Mouse (Mus musculus) skeletal muscle tissue, adult 2 months (tissue): ENCODE measurements around the gene Cst7.
"Not testable (repeated sequence)": the region's sequence is repeated elsewhere in the genome, so short reads cannot be mapped to it uniquely, and the experiment has no call there.

Experiments
- DNase-seq: peaks from one replicate; pipeline ENCODE4 v3.0.0-alpha.2; 2012; ENCODE audit warnings: low read depth, low spot score

Gene Cst7

DNA sequence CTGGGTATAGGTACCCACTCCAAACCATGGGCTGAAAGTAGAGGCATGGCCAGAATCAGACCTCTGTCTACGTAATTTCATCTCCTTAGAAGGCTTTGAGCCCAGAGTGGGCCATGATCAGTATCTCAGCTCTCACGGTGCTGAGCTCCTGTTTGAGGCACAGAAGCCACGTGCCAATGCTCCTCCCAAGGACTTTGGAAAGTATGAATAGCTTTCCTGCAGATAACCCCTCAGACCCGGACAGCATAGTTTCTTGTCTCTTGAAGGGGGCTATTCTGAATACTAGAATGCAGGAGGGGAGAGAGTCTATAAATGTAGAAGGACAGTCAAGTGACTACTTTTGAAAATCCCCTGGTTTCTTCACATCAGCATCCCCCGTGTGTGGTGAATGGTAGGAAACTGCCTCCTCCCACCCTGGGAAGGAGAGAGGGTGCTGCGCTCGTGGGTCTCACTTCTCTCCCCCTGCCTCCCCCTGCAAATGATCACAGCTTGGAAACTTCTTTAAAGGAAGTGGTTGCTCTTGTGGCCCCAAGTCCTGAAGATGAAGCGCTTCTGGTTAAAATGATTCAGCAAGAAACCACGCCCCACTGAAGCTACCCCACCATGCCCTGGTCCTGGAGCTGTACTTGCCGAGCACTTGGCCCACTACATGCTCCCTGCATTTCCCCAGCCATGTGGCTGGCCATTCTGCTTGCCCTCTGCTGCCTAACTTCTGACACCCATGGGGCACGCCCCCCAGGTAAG lies at the start of gene Cst7:
Gene Cst7, plus strand, starts transcription at position 569 of the 744 bp plus-strand sequence.
- no peak for DNase-seq

DNA sequence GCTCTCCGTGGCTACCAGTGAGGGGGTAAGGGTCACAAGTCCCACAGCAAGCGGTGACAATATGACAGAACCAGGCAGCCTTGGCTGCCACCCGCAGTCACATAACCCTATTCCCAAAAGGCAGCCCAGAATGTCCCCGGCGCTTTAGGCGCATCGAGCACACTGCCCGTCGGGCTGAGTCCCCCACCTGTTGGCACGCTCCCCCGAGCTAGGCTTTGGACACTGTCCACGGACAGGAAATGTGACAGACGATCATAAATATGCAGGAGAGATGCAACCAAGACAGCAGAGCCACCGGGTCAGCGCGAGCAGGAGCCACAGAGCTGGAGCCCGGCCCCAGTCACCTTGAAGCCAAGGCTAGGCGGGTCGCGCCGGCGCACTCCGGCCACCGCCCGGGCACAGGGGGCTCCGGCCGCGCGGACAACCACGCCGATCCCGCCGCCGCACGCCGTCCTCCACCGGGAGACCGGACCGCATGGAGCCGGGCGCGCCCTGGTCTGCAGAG lies 44.5 kb upstream of the Cst7 start:
- no peak for DNase-seq

DNA sequence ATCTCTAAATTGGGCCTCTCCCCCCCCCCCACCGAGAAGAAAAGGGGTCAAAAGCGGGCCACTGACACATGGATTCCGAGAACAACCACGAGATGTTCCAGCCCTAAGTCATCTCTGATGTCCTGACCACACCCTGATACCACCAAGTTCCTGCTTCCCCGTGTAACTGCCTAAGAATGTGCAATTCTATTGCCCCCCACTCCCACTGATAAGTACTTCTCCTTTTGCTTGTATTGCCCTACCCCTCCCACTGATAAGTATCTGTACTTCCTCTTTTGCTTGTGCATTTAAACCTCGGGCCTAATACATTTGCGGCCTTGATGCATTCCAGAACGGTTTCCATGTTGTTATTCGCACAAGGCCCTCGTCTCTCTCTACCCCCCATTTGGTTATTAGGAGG lies 20.6 kb upstream of the Cst7 start:
- DNase-seq = not testable (repeated sequence)

DNA sequence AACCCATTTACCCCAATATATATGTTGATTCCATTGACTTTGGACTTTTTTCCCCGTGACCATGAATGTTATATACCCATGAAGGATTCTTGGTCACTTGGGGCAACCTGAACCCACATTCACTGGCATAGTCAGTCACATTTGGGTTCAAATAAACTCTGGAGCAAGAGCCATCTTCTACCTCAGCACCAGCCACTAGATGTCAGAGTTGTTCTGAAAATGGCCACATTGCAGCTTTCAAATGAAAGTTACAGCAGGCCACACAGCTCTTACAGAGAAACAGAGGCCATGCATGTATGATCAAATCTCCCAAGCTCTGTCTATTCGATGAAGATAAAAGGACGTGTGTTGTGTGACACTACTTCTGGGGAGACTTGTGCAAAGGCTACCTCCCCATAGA lies 11.6 kb upstream of the Cst7 start:
- DNase-seq = no peak

DNA sequence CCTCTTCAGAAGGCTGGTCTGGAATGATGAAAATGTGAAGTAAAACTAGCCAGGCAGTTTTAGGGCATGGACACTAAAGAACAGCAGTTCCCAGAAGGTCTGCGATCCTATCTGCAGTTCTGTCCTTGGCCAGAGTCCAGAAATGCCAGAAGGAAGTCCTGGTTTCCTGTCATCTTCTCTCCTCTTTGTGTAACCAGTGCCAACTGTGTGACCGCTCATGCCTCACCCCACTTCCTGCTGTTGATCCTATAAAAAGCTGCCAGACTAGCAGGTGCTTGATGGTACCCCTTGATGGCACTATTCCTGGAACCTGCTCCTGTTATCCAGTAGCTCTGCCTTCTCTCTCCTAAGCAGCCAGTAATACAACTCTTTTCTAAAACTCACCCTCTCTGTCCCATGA lies 3.2 kb upstream of the Cst7 start:
- no peak for DNase-seq

DNA sequence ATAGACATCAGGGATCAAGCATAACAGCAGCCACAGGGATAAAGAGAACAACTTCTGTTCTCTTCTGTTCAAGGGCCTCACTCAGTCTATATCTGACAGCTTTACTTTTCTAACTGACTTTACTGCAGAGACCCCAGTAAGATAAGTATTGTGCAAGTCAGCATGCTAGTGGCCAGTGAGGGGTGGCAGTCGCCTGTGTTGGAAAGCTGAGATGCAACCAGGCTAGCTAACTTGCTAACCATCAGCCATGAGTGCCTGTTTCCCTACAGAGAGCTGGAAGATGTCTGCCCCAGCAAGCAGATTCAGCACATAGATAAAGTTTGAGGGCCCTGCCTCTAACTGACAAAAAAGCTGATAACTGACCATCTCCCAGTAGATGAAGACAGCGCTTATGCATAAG lies 546 bp downstream of the Cst7 start:
- DNase-seq = no peak

DNA sequence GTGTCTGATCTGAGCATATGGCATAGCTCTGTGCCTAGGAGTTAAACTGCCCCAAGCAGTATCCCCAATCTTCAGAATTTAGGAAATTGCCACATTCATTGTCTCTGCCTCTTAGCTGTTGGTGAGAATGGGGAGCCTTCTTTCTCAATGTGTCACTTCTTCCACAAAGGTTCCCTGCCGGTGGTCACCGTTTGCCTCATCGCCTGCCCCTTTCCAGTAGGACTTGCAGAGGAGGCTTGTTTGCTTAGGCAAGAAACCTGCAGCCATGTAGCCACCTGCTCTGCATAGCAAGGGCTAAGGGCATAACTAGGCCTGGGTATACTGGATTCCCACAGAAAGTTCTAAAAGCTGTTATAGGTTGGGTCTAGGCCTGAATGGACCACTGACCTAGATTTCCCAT lies 2.2 kb downstream of the Cst7 start:
- DNase-seq = no peak

DNA sequence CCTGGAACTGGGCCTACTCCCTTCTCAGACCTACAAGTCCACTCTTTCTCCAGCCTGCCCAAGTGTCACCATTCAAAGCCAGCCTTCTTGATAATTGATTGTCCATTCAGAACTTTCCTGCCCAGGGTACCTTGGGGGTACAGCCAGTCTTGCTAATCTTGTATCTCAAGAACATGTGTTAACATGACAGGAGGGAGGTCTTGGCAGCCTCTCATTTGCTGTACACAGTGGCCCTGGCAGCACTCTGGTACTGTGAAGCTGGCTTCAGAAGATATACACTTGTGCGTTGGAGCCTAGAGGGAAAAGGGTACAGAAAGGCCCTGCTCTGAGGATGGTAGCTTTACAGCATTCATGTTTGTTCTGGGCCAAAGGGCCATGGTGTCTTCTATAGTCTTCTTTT lies 6.0 kb downstream of the Cst7 start:
- no peak for DNase-seq

DNA sequence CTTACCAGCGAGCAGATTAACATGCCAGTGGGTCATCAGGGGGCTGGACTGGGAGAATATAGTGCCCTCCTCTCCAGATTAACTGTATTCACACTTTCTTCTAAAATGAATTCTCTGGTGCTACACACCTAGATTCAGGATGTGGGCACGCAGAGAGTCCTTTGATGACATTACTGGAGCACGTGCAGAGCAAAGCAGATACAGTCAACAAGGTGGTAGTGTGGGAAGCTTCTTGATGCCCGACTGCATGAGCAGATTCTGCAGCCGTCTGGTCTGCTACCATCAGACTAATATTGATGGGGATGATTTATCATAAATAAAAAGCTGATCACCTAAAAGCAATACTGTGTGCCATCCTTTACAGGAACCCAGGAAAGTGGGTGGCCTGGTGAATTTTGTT lies 8.4 kb downstream of the Cst7 start:
- no peak for DNase-seq

DNA sequence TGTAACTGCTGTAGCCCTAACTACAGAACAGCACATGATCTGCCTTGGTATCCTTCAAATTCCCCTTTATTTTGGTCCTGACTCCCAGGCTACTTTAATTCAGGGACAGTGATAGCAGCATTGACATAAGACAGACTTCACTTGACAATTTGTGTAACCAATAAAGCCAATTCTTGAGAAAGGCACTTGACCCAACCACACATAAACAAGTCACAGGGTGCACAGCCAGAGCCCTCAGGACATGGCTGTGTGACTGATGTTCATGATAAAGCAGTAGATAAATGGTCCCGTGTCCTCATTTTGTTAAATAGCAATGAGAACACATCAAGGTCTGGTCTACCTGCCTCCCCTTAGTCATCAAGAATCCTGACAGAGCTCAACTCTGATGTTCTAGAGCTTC lies 9.4 kb downstream of the Cst7 start:
- no peak for DNase-seq

DNA sequence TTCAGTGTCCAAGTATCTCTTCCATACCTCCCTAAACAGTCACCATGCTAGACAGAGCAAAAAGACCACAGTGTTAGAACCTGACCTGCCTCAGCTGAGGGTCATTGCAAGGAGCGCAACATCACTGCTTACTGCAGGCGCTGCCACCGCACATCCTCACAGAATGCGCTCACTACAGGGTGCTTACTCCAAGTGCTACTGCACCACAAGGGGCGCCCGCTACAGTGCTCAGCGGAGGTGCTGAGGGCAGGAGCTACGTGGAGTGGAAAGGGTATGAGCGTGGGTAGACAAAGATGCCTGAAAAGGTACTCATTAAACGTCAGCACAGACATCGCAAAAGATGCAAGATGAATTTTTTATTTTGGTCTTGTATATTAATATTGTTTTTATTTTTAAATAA lies 18.9 kb downstream of the Cst7 start:
- no peak for DNase-seq

DNA sequence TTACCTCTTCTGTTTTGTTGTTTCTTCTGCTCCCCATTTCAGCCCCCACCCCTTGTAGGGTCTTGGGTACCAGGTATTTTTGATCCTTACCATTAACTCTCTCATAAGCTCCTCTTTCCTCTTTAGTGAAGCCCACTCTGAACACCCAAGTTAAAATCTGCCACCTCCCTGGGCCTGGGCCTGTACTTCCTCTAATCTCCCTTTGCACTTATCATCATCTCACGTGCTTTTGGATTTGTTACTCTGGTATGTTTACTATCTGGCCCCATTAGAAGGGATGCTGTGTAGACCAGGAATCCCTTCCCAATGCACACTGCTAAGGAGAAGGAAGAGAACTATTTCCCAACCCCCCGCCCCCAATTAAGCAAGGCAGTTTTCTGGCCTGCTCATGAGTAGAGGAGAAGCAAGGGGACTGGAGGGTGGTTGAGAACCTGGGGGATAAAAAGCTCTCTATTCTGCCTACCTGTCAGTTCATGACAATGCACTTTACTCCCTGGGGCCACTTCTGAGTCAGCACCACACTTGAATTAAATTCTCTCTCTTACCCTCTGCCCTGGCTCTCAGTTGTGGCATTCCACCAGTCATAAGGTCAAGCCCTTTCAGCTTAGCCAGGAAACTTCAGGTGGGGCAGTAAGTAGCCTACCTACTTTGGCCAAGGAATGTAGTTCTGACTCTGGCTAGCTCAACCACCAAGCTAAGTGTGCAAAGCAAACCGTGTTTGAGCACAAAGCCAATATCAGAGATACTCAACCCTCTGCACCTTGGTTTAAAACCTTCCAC lies 25.4 kb downstream of the Cst7 start:
- no peak for DNase-seq

DNA sequence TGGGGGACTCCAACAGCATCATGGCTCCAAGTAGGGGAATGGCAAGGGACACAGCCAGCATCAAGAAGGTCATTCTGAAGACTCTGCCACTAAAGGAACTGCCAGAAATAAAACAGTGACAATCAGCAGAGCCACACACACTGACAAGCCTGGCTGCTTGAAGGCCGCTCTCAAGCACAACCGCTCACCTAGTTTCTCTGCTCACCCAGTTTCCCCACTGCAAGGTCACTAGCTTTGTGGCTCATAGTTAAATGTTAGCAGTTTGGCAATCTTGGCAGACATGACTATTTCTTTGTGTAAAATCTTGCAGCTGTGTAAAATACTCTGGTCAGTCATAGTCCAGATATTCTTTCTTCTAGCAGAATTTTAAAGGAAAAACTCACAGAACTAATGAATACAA lies 30.0 kb downstream of the Cst7 start:
- DNase-seq = no peak

DNA sequence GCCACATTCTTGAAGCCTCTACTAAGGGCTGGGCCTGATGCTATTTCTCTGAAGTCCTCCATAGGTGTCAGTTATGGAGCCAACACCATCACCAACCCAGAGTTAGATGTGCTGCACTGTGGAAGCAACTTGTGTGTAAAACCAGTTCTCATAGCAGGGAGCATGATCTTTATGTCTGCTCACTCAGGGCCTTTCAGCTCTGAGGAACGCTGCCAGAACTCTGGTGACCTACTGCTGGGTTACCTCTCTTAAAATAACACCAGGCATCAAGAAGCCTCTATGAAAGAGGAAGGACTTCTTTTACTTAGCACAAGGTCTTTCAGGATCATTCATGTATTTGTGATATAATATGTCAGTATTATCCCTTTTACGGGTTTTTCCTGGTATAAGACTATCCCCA lies 32.0 kb downstream of the Cst7 start:
- peak; percentile 48 for DNase-seq

DNA sequence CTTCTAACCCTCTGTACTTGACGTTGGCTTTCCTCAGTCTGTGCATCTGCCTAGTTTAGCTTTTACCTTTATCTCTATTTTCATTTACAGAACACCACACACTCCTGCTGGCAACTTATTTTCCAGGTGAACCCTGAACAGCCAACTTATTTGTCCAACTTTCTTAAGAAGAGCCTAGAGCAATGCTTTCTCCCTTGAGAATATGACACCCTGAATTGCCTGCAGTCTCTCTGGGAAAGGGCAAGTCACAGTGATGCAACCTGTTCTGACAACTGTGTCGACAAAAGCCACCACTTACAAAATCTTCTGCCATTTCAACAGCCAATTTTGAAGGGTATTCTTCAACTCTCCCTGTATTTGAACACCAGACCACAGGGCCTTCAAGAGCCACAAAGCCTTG lies 34.6 kb downstream of the Cst7 start:
- DNase-seq = no peak

DNA sequence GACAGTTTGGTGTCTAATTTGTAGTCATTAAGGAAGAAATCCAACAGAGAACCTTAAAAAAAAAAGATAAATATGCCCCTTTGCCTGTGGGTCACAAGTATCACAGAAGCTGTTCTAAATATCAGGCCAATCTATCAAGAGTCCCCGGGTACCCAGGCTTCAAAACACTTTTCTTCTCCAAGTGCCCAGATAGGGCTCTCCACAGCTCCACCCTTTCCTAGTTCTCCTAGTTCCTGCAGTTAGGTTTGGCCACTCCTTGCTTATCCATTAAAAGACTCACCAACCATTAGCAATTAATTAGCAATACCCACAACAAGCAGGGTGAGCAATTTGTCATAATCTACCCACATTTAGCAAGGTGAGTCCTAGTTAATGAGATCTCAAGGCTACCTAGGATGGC lies 36.9 kb downstream of the Cst7 start:
- DNase-seq = no peak

DNA sequence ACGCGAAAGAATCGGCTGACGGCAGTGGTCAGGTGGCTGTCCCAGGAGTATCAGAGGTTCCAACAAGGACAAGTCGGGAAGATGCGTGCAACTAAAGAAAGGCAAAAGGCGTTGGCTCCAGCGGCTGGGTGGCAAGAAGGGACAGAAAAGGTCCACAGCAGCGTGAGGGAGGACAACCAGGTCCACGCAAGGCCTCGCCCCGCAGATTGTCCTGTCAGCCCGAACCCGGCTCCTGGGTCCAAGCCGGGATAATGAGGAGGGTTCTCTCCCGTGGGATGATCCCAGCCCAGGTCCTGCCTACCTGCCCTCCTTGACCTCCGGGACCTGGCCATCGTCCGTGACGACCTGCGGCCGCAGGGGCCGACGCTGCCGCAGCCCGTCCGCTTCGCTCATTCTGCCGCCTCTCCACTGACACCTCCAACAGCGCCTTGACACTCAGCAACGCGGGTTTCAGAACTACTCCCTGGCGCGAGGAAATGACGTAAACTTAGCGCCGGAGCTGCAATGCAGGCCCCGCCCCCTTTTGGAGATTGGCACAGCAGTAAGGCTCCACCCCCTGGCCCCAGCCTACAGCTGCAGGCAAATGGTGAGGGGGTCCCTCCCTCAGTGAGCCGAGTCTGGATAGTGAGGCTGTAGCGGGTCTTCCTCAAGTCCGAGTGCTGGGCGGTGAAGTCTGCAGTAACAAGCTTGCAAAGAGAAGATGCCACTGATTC lies 38.0 kb downstream of the Cst7 start, which contains the start of gene Apmap:
Gene Apmap, minus strand, starts transcription at position 481 of the 713 bp plus-strand sequence.
- DNase-seq = peak; percentile 94

DNA sequence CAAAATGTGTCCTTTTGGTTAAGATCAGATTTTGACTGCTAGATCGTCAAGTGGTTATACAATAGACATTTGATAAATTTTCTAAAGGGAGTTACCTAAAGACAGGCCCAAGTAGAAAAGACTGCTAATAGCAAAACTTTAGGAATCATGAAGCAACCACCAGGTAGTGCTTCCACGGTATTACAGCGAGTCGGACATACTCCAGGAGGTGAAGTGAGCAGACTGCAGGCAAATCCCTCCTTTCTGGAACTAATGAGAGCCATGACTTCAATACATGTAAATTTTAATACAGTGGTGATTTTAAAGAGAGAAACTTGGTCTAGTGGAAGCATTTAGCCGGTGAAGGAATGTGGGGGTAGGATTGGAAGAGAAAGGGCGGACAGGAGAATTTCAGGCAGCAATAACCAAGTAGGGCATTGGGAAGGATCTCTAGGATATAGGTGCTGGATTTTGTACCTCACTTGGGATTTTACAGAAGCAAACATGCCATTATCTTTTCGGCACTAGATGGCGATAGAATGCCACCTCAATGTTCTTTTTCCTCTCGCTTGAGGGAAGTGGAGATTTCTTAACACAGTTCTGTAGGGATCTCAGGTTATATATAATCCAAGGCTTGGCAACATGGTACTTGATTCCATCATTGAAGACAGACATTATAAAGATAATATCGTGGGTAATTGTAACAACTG lies 38.8 kb downstream of the Cst7 start:
- peak; percentile 50 for DNase-seq

DNA sequence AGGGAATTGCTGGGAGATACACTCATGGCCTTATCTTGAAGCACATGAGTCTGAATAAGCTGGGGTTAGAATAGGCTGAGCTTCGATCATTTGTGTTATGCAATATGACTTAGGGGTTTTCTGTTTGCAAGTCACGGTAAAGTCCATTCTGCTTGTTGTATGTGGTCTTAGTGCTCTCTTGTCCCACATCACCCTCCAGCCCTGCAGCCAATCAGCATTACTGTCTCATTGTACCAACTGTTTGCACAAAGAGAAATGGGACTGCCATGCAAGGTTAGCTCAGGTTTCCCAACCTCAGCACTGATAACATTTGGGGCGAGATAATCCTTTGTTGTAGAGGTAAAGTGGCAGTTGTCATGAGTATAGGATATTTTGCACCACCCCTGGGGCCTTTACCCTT lies 39.9 kb downstream of the Cst7 start:
- no peak for DNase-seq

DNA sequence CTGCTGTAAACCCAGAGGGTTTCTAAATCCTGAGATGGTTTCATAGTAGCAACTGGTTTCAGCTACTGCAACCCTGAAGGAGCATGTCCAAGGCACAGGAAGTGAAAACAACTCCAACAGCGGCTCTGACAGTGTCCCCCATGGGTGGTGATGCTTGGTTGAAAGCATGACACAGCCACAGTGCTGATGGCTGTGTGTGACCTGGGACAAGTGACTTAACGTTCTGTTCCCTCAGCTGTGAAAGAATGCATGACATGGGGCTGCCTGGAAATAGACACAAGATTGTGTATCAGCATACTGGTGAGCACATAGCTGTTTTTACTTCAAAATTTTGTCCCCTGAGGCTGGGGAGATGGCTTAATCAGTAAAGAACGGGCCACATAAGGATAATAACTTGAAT lies 51.5 kb downstream of the Cst7 start:
- peak; percentile 32 for DNase-seq

DNA sequence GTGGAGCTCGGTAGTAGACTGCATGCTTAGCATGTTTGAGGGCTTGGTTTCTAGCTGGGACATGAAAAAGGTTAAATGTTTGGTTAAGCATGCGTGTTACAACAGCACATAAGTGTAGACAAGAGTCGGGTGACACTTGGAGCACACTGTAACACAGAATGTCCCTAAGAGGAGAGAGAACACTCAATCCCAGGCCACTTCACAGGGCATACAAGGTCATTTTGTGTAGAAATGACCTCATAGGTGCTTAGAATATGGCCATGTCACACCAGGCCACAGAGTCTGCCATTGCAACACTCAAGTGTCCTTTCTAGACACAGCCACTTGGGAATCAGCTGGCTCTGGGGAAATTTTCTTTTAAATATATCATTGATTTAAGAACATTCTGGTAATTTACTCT lies 53.7 kb downstream of the Cst7 start:
- DNase-seq = no peak

DNA sequence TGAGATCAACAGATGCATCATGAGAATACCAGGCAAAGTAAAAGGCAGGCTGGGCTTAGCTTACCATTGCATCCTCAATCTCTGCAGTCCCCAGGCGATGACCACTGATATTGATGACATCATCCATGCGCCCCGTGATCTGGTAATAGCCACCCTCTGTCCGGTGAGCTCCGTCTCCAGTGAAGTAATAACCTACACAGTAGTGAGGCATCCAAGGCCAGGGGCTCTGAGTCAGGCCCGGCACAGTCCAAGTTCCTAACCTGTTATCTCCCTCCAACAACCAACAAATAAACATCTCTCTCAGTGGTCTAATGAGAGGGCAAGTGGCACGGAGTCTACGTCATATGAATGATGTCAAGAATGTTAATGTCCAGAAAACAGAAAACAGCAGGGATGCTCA lies 54.7 kb downstream of the Cst7 start:
- no peak for DNase-seq
